ENCODE assay signal across 8 mouse cellular contexts in genomic region chr11:113132078-113133064, GRCm38 (mm10).
A peak's percentile ranks its signal among the peaks of the same experiment; 100 is the strongest.
DNase-seq lines count a peak whose midpoint lies in the region; ATAC-seq and TF ChIP-seq lines count a peak whose summit lies in the region.

No protein-coding gene starts in this region.

- no peak for TF ChIP-seq EP300 in stomach, postnatal 0 days (optimal IDR thresholded peaks at IDR 0.05)

- no peak overlapping the region for H3K4me2 ChIP-seq in forebrain, embryonic 14.5 days (ENCODE audit: low read length)
- H3K4me2 ChIP-seq in forebrain, embryonic 13.5 days = no peak overlapping the region
- 0 out of 2 replicates have a peak overlapping the region, but pooled peaks have one; percentile 32 for H3K4me2 ChIP-seq in liver, embryonic 13.5 days
- H3K4me2 ChIP-seq in stomach, postnatal 0 days (replicated peaks; ENCODE audit: low read depth) = peak overlapping the region; percentile 38
- H3K4me2 ChIP-seq in heart, embryonic 11.5 days = no peak overlapping the region

- no peak overlapping the region for H3K9ac ChIP-seq in forebrain, embryonic 14.5 days (ENCODE audit: low read length)
- no peak overlapping the region for H3K9ac ChIP-seq in forebrain, embryonic 13.5 days
- H3K9ac ChIP-seq in ES-E14 (ENCODE audit: insufficient read depth, low read depth, low read length, poor library complexity, severe bottlenecking) = no peak overlapping the region
- no peak overlapping the region for H3K9ac ChIP-seq in liver, embryonic 13.5 days
- no peak overlapping the region for H3K9ac ChIP-seq in stomach, postnatal 0 days (ENCODE audit: low read length)
- no peak overlapping the region for H3K9ac ChIP-seq in heart, embryonic 11.5 days (ENCODE audit: low read depth, low read length)

- TF ChIP-seq CTCF in stomach, postnatal 0 days (IDR thresholded peaks at IDR 0.05; ENCODE audit: low read depth) = no peak

- 79% methylated on average over 23 of the region's 23 CpGs for WGBS in forebrain, embryonic 14.5 days
- WGBS in forebrain, embryonic 13.5 days = 81% methylated on average over 19 of the region's 23 CpGs
- WGBS in liver, embryonic 13.5 days (ENCODE audit: insufficient replicate concordance) = 67% methylated on average over 23 of the region's 23 CpGs
- WGBS in stomach, postnatal 0 days = 56% methylated on average over 23 of the region's 23 CpGs
- 70% methylated on average over 23 of the region's 23 CpGs for WGBS in heart, embryonic 11.5 days (ENCODE audit: insufficient replicate concordance)

- in situ Hi-C loops in ES-E14 (cut with MboI; ENCODE audit: low sequenced_read_pairs in 2 of 2, unreplicated experiment in 2 of 2) = no loop called here

- H3K36me3 ChIP-seq in forebrain, embryonic 14.5 days (ENCODE audit: control insufficient read depth, insufficient read depth, low read length) = peaks cover 12% of the 10 kb centered on the region; the same call in 1 of the 2 replicates
- H3K36me3 ChIP-seq in forebrain, embryonic 13.5 days (ENCODE audit: poor library complexity, severe bottlenecking) = peaks cover 27% of the 10 kb centered on the region
- H3K36me3 ChIP-seq in ES-E14 (ENCODE audit: control insufficient read depth, insufficient read depth, low read length, poor library complexity, severe bottlenecking) = no peaks in the 10 kb centered on the region
- H3K36me3 ChIP-seq in liver, embryonic 13.5 days = no peaks in the 10 kb centered on the region
- H3K36me3 ChIP-seq in stomach, postnatal 0 days (ENCODE audit: control insufficient read depth, insufficient read depth, low read length) = no peaks in the 10 kb centered on the region
- no peaks in the 10 kb centered on the region for H3K36me3 ChIP-seq in heart, embryonic 11.5 days (ENCODE audit: control insufficient read depth, insufficient read depth, low read length)

- no peak overlapping the region for H3K4me3 ChIP-seq in forebrain, embryonic 14.5 days (ENCODE audit: low read depth, low read length)
- no peak overlapping the region for H3K4me3 ChIP-seq in forebrain, embryonic 13.5 days
- no peak overlapping the region for H3K4me3 ChIP-seq in ES-E14 (ENCODE audit: insufficient read depth in 1 of 2, low read depth in 1 of 2, low read length in 2 of 2, poor library complexity in 1 of 2, severe bottlenecking in 1 of 2)
- H3K4me3 ChIP-seq in liver, embryonic 13.5 days (replicated peaks) = no peak overlapping the region
- H3K4me3 ChIP-seq in stomach, postnatal 0 days (ENCODE audit: low read depth, low read length) = no peak overlapping the region
- no peak overlapping the region for H3K4me3 ChIP-seq in heart, embryonic 11.5 days (ENCODE audit: low read depth, low read length)

- no peaks in the 10 kb centered on the region for H3K4me1 ChIP-seq in forebrain, embryonic 14.5 days (ENCODE audit: control insufficient read depth, insufficient read depth, low read length)
- peaks cover 16% of the 10 kb centered on the region; the same call in 1 of the 2 replicates for H3K4me1 ChIP-seq in forebrain, embryonic 13.5 days
- H3K4me1 ChIP-seq in ES-E14 (ENCODE audit: control insufficient read depth in 2 of 2, insufficient read depth in 2 of 2, low read length in 2 of 2, poor library complexity in 1 of 2) = no peaks in the 10 kb centered on the region
- H3K4me1 ChIP-seq in liver, embryonic 13.5 days (replicated peaks) = peaks cover 32% of the 10 kb centered on the region
- H3K4me1 ChIP-seq in stomach, postnatal 0 days (replicated peaks; ENCODE audit: control insufficient read depth, insufficient read depth) = peaks cover 10% of the 10 kb centered on the region; the same call in 1 of the 2 replicates
- no peaks in the 10 kb centered on the region; the same call in 1 of the 2 replicates for H3K4me1 ChIP-seq in heart, embryonic 11.5 days (ENCODE audit: control insufficient read depth, insufficient read depth, low read length)

- 0 out of 2 replicates have a peak, but pooled peaks have one; percentile 29 for ATAC-seq in forebrain, embryonic 14.5 days
- no peak for ATAC-seq in forebrain, embryonic 13.5 days
- no peak for ATAC-seq in liver, embryonic 13.5 days (ENCODE audit: low read depth)
- peak; percentile 83 for ATAC-seq in stomach, postnatal 0 days (ENCODE audit: low FRiP score, low TSS enrichment)
- no peak for ATAC-seq in heart, embryonic 11.5 days (replicated peaks; ENCODE audit: insufficient number of reproducible peaks, low FRiP score, low TSS enrichment)

- no peaks in the 10 kb centered on the region for H3K27me3 ChIP-seq in forebrain, embryonic 14.5 days (replicated peaks; ENCODE audit: control insufficient read depth, insufficient read depth, low read length)
- H3K27me3 ChIP-seq in forebrain, embryonic 13.5 days = no peaks in the 10 kb centered on the region
- H3K27me3 ChIP-seq in liver, embryonic 13.5 days = no peaks in the 10 kb centered on the region
- no peaks in the 10 kb centered on the region for H3K27me3 ChIP-seq in stomach, postnatal 0 days (ENCODE audit: control insufficient read depth, insufficient read depth, low read length)
- no peaks in the 10 kb centered on the region for H3K27me3 ChIP-seq in heart, embryonic 11.5 days (ENCODE audit: control insufficient read depth, insufficient read depth, low read length)

- DNase-seq in forebrain, embryonic 14.5 days (ENCODE audit: low spot score) = no peak
- no peak for DNase-seq in ES-E14 (ENCODE audit: low read depth, low spot score)
- DNase-seq in fat pad, adult 2 months (ENCODE audit: extremely low read depth, low read depth, low spot score) = peak; percentile 21
- no peak for DNase-seq in liver, embryonic 13.5 days
- peak; percentile 83 for DNase-seq in stomach, postnatal 0 days (ENCODE audit: low spot score)
- DNase-seq in thymus, postnatal 14 days = no peak

- H3K9me3 ChIP-seq in forebrain, embryonic 14.5 days (replicated peaks; ENCODE audit: control insufficient read depth, low read length) = no peaks in the 10 kb centered on the region
- H3K9me3 ChIP-seq in forebrain, embryonic 13.5 days (replicated peaks) = no peaks in the 10 kb centered on the region
- H3K9me3 ChIP-seq in ES-E14 (ENCODE audit: control insufficient read depth, insufficient read depth, low read depth, low read length) = no peaks in the 10 kb centered on the region
- no peaks in the 10 kb centered on the region for H3K9me3 ChIP-seq in liver, embryonic 13.5 days (replicated peaks)
- no peaks in the 10 kb centered on the region for H3K9me3 ChIP-seq in stomach, postnatal 0 days (ENCODE audit: control insufficient read depth, low read length)
- H3K9me3 ChIP-seq in heart, embryonic 11.5 days (replicated peaks; ENCODE audit: control insufficient read depth, low read length) = no peaks in the 10 kb centered on the region

- no peak overlapping the region for H3K27ac ChIP-seq in forebrain, embryonic 14.5 days (ENCODE audit: low read depth, low read length)
- H3K27ac ChIP-seq in forebrain, embryonic 13.5 days = no peak overlapping the region
- no peak overlapping the region for H3K27ac ChIP-seq in ES-E14 (ENCODE audit: insufficient read depth, low read depth, low read length, poor library complexity, severe bottlenecking)
- H3K27ac ChIP-seq in liver, embryonic 13.5 days = no peak overlapping the region
- peak overlapping the region; percentile 49 for H3K27ac ChIP-seq in stomach, postnatal 0 days (replicated peaks)
- no peak overlapping the region for H3K27ac ChIP-seq in heart, embryonic 11.5 days (ENCODE audit: low read depth, low read length)

TF ChIP-seq in ES-E14, 5 proteins besides CTCF, POLR2A, EP300 and RAD21:
- TF ChIP-seq CHD2 (IDR thresholded peaks at IDR 0.05; ENCODE audit: low read depth, low read length) (no peak), ZNF384 (IDR thresholded peaks at IDR 0.05; ENCODE audit: low read depth, low read length) (peak; percentile 64; the same call in 1 of the 2 replicates)

Comparison
In these comparisons a context has a peak if more than half of its experiments do, and no peak if none do; other contexts are left out.
1. ATAC-seq: peak in forebrain, embryonic 14.5 days (single experiment) and stomach, postnatal 0 days (single experiment); none in forebrain, embryonic 13.5 days (single experiment), liver, embryonic 13.5 days (single experiment) and heart, embryonic 11.5 days (single experiment).
2. DNase-seq: peak in fat pad, adult 2 months (single experiment) and stomach, postnatal 0 days (single experiment); none in forebrain, embryonic 14.5 days (single experiment), ES-E14 (single experiment), liver, embryonic 13.5 days (single experiment) and thymus, postnatal 14 days (single experiment).
3. H3K4me2 ChIP-seq: peak in liver, embryonic 13.5 days (single experiment) and stomach, postnatal 0 days (single experiment); none in forebrain, embryonic 14.5 days (single experiment), forebrain, embryonic 13.5 days (single experiment) and heart, embryonic 11.5 days (single experiment).